Mouse (Mus musculus) bone marrow macrophage, adult 2 months (primary cell): ENCODE measurements around the gene Pafah1b2. TPM values are rescaled to one million over a fixed set of nuclear protein-coding genes. Genes with fewer than 3 reads are reported as not detected.

ENCODE experiments used
- H3K27ac ChIP-seq: 2 replicates; pipeline ENCODE4 v1.5.1; 2012; ENCODE audit warnings: low read depth, low read length; ENCODE audit not compliant: insufficient read depth
- H3K4me1 ChIP-seq: 2 replicates; pipeline ENCODE4 v1.6.1; 2012; ENCODE audit warnings: low read length; ENCODE audit not compliant: control insufficient read depth, insufficient read depth
- H3K4me3 ChIP-seq: 2 replicates; pipeline ENCODE4 v1.5.1; 2012; ENCODE audit warnings: mild to moderate bottlenecking, low read length, moderate library complexity; ENCODE audit not compliant: insufficient read depth
- CTCF ChIP-seq: IDR thresholded peaks from 2 replicates; pipeline ENCODE4 v1.5.1; 2012; ENCODE audit warnings: low read depth, mild to moderate bottlenecking, low read length, moderate library complexity
- POLR2A ChIP-seq: IDR thresholded peaks from 2 replicates; pipeline ENCODE4 v1.6.1; 2012; ENCODE audit warnings: mild to moderate bottlenecking, low read depth, low read length, borderline replicate concordance
- polyA plus RNA-seq: library from polyadenylated mRNA; stranded (reverse); fragments of >200 nt; gene quantifications from 2 replicates; pipeline ENCODE4 v1.2.4, GENCODE M21; 2012; ENCODE audit not compliant: missing spikeins, insufficient read depth, insufficient read length

The Pafah1b2 gene
- 41.0 and 44.9 TPM in 2 replicates for polyA plus RNA-seq

- H3K4me1 ChIP-seq = peaks cover 54% of the 10 kb centered on the region
- peak; percentile 64 for TF ChIP-seq CTCF
- TF ChIP-seq POLR2A = no peak
- H3K27ac ChIP-seq = peak within 1 kb of the TSS; percentile 41
- peak within 1 kb of the TSS; percentile 88 for H3K4me3 ChIP-seq
Observed at GRCm38 (mm10) chr9:46012091-46013008, at the start of gene Pafah1b2, which contains the start of gene Sik3. TSS of gene Pafah1b2 (minus strand) at chr9:46012690. TSS of gene Sik3 (plus strand) at chr9:46012820.

DNA sequence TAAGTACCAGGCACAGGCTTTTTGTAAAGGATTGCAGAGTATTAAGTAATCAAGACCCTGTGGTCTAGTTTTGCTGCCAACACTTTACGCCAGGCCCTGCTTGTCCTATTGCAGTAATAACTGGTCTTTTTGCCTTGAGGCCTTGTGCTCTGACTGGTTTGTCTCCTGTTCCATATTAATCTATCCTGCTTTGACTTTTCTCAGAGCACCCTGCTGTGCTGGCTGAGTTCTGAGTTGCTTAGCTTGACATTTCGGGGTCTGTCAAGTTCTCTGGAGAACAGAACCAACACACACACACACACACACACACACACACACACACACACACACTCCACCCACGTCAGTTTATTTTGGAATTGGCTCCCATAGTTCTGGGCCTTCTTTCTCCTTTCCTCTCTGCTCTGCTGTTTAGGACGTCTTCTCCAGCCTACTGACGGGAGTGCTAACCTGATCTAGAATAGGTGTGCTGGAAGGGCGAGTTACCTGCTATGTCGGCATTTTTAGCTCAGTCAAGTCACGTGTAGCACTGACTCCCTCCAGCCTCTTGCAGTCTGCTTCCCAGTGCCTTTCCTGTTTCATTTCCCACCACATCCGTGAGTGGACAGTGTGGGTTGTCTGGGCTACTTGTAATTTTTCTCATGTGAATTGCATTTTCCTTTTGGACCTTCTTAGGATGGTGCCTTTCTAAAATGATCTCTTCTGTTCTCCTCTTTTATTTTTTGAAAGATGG lies 49.4 kb upstream of the Pafah1b2 start:
- Histone ChIP-seq H3K4me3 (no peak overlapping the region), H3K4me1 (peaks cover 14% of the 10 kb centered on the region), H3K27ac (no peak overlapping the region)
- no peak for TF ChIP-seq POLR2A
- no peak for TF ChIP-seq CTCF

- peaks cover 14% of the 10 kb centered on the region for H3K4me1 ChIP-seq
- no peak overlapping the region for H3K4me3 ChIP-seq
- TF ChIP-seq CTCF (no peak), POLR2A (no peak)
- H3K27ac ChIP-seq = no peak overlapping the region
Observed at GRCm38 (mm10) chr9:46060249-46060648, 47.8 kb upstream of the Pafah1b2 start.

DNA sequence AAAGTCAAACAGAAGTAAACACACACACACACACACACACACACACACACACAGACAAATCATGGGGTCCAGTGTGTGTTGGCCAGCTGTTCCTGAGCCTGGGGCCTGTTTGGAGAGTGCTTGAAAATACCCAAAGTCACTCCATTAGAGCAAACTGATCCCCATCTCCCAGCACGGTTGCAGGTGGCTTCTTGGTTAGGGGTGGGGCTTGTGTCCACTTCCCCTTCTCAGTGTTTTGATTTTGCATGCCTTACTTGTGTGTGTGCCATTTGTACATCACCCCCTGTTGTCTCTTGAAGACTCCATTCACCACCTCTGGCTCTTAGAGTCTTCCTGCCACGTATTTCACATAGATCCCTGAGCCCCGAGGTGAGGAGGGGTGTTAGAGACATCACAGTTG lies 45.6 kb upstream of the Pafah1b2 start:
- TF ChIP-seq CTCF (no peak), POLR2A (no peak)
- Histone ChIP-seq H3K27ac (no peak overlapping the region), H3K4me3 (no peak overlapping the region), H3K4me1 (peaks cover 23% of the 10 kb centered on the region)

- no peak overlapping the region for H3K4me3 ChIP-seq
- no peak for TF ChIP-seq CTCF
- no peak for TF ChIP-seq POLR2A
Observed at GRCm38 (mm10) chr9:46053014-46053666, 40.6 kb upstream of the Pafah1b2 start.

GRCm38 (mm10) chr9:46050203-46050602 lies 37.7 kb upstream of the Pafah1b2 start:
- Histone ChIP-seq H3K4me1 (peaks cover 23% of the 10 kb centered on the region), H3K4me3 (no peak overlapping the region), H3K27ac (no peak overlapping the region)
- TF ChIP-seq POLR2A = no peak
- TF ChIP-seq CTCF = no peak

More at GRCm38 (mm10) chr9:46053014-46053666, 40.6 kb upstream of the Pafah1b2 start:
- Histone ChIP-seq H3K27ac (no peak overlapping the region), H3K4me1 (peaks cover 29% of the 10 kb centered on the region)

- TF ChIP-seq CTCF (no peak), POLR2A (no peak)
- Histone ChIP-seq H3K4me1 (peaks cover 21% of the 10 kb centered on the region), H3K4me3 (no peak overlapping the region), H3K27ac (no peak overlapping the region)
Observed at GRCm38 (mm10) chr9:46049525-46049924, 37.0 kb upstream of the Pafah1b2 start.

DNA sequence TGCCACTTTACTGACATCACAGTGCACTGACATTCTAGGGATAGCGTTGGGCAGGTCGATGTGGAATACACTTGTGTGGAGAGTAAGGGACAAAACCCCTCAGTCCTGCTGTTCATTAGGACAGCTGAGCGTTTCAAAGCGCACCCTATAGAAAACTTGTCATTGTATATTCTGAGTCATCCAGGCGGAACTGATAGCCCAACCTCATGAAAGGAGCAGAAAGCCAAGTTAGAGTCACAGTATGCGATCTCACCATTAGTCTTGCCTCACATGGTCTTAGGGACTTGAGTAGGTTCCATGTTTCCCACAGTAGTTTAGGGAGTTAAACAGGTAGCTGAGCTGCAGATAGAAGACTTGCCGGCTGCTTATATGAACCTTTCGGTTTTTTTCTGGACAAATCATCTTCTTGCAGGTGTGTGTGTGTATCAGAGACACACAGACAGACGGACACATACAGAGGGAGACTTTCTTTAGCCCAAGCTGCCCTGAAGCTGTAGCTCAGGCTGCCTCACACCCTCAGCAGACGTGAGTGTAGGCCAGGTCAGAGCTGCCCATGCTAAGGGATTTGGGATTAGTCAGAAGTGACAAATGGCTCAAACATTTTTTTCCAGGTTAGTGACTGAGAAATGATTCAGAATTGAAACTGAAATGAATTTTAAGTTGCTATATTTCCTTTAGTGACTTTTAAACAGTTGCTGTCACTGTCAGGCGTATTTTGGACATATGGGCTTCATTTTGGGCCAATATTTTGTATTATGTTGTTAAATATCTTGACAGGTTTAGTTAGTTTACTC lies 34.4 kb upstream of the Pafah1b2 start:
- no peak overlapping the region for H3K27ac ChIP-seq

GRCm38 (mm10) chr9:46043626-46044025 lies 31.1 kb upstream of the Pafah1b2 start:
- Histone ChIP-seq H3K4me3 (no peak overlapping the region), H3K27ac (no peak overlapping the region), H3K4me1 (no peaks in the 10 kb centered on the region)
- TF ChIP-seq POLR2A (no peak), CTCF (no peak)

More for the DNA sequence above, 34.4 kb upstream of the Pafah1b2 start:
- TF ChIP-seq POLR2A (no peak), CTCF (no peak)
- Histone ChIP-seq H3K4me1 (peaks cover 7% of the 10 kb centered on the region), H3K4me3 (no peak overlapping the region)
